Mouse (Mus musculus) neural tube, embryonic 15.5 days (tissue): ENCODE measurements around the gene Mpzl3. TPM values are rescaled to one million over a fixed set of nuclear protein-coding genes. Genes with fewer than 3 reads are reported as not detected.

Experiments
- ATAC-seq: fragments of 200-750 bp; cut with Nextera tagmentation; 2 replicates; pipeline ENCODE4 v1.8.0; 2017; ENCODE audit warnings: mild to moderate bottlenecking, moderate TSS enrichment, moderate library complexity; ENCODE audit not compliant: low FRiP score
- H3K27ac ChIP-seq: fragments of 300-500 bp; sonication (generic); replicated peaks from 2 replicates; pipeline ENCODE4 v1.5.1; 2015; ENCODE audit warnings: mild to moderate bottlenecking, inconsistent platforms
- H3K27me3 ChIP-seq: fragments of 300-500 bp; sonication (generic); replicated peaks from 2 replicates; pipeline ENCODE4 v1.6.1; 2015; ENCODE audit warnings: inconsistent platforms
- H3K36me3 ChIP-seq: fragments of 300-500 bp; sonication (generic); 2 replicates; pipeline ENCODE4 v1.6.1; 2015; ENCODE audit warnings: inconsistent platforms
- H3K4me1 ChIP-seq: fragments of 300-500 bp; sonication (generic); 2 replicates; pipeline ENCODE4 v1.6.1; 2015; ENCODE audit warnings: inconsistent platforms
- H3K4me2 ChIP-seq: fragments of 300-500 bp; sonication (generic); 2 replicates; pipeline ENCODE4 v1.6.1; 2015; ENCODE audit warnings: inconsistent platforms, mild to moderate bottlenecking, moderate library complexity
- H3K4me3 ChIP-seq: fragments of 300-500 bp; sonication (generic); replicated peaks from 2 replicates; pipeline ENCODE4 v1.5.1; 2015; ENCODE audit warnings: mild to moderate bottlenecking, inconsistent platforms
- H3K9ac ChIP-seq: fragments of 300-500 bp; sonication (generic); replicated peaks from 2 replicates; pipeline ENCODE4 v1.6.1; 2015; ENCODE audit warnings: mild to moderate bottlenecking, inconsistent platforms
- H3K9me3 ChIP-seq: fragments of 300-500 bp; sonication (generic); replicated peaks from 2 replicates; pipeline ENCODE4 v1.6.1; 2016; ENCODE audit warnings: inconsistent platforms
- WGBS: fragments of 180-500 bp; shearing (Covaris S2); methylation state at CpG from one replicate; pipeline ENCODE4 v1.1.7; 2015; ENCODE audit warnings: mixed read lengths; 5-methylcytosine and 5-hydroxymethylcytosine counted together
- polyA plus RNA-seq: library from polyadenylated mRNA; unstranded; fragments of >200 nt; fragmentation: Nextera tagmentation; extraction: Ambion mirVana; gene quantifications from 2 replicates; pipeline ENCODE4 v1.2.1, GENCODE M21; 2015

Gene Mpzl3
- polyA plus RNA-seq, 1 experiment from 2014 or later = 1.00 TPM

DNA sequence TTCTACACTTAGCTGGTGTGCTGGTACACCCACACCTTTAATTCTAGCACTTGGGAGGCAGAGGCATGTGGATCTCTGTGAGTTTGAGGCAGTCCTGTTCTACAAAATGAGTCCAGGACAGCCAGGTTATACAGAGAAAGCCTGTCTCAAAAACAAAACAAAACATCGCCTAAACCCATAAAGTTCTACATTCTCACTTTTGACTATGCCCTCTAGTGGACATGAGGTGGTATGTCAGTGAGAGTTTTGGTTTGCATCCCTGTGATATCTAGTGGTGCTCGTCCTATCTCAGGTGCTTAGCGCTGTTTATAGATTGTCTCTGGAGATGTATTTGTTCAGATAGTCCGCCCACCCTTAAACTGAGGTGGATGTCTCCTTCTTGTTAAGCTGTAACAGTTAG, 6.5 kb upstream of the Mpzl3 start:
- Histone ChIP-seq H3K27ac (no peak overlapping the region), H3K4me2 (no peak overlapping the region), H3K9ac (no peak overlapping the region), H3K4me1 (no peaks in the 10 kb centered on the region), H3K27me3 (peaks cover 41% of the 10 kb centered on the region), H3K4me3 (no peak overlapping the region), H3K9me3 (no peaks in the 10 kb centered on the region), H3K36me3 (no peaks in the 10 kb centered on the region)
- ATAC-seq = no peak
- 27% methylated on average over 4 of the region's 4 CpGs for WGBS

DNA sequence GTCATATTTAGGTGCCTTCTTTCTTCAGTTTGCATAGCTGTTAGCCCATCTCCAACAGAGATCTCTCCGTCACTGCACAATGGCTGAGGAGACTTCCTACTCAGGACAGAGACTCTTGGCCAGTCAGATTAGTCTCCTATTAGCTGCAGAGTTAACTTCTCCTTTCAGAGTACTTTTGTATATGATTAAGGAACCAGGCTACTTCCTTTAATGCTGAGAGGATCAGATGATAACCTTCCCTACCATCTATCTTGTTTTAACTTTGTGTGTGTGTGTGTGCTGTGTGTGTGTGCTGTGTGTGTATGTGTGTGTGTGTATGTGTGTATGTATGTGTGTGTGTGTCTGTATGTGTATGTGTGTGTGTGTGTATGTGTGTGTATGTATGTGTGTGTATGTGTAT, 5.3 kb upstream of the Mpzl3 start:
- no peak for ATAC-seq
- Histone ChIP-seq H3K4me3 (no peak overlapping the region), H3K9me3 (no peaks in the 10 kb centered on the region), H3K9ac (no peak overlapping the region), H3K27me3 (peaks cover 30% of the 10 kb centered on the region), H3K4me2 (no peak overlapping the region), H3K4me1 (peaks cover 4% of the 10 kb centered on the region; the same call in 1 of the 2 replicates), H3K27ac (no peak overlapping the region), H3K36me3 (no peaks in the 10 kb centered on the region)
- WGBS = 79% methylated on average over 1 of the region's 1 CpGs

DNA sequence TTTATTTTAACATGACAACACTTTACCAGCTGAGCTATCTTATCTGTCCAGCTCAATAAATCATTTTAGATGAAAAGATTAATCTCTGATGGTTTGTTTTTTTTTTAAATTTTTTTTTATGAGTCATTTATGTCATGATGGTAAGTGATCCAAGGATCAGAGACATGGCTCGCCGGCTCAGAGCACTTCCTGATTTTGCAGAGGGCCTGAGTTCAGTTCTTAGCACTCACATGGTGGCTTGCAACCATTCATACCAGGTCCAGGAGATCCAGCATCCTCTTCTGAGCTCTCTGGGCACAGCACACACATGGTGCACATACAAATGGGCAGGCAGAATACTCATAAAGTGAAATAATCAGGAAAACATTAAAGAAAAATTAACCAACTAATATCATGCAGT, 4.7 kb upstream of the Mpzl3 start:
- H3K27ac ChIP-seq = no peak overlapping the region
- WGBS = 96% methylated on average over 2 of the region's 2 CpGs
- ATAC-seq = no peak
- no peak overlapping the region for H3K4me3 ChIP-seq
- no peaks in the 10 kb centered on the region for H3K9me3 ChIP-seq
- H3K27me3 ChIP-seq = peaks cover 26% of the 10 kb centered on the region
- H3K36me3 ChIP-seq = no peaks in the 10 kb centered on the region
- no peak overlapping the region for H3K9ac ChIP-seq
- peaks cover 4% of the 10 kb centered on the region; the same call in 1 of the 2 replicates for H3K4me1 ChIP-seq
- H3K4me2 ChIP-seq = no peak overlapping the region

DNA sequence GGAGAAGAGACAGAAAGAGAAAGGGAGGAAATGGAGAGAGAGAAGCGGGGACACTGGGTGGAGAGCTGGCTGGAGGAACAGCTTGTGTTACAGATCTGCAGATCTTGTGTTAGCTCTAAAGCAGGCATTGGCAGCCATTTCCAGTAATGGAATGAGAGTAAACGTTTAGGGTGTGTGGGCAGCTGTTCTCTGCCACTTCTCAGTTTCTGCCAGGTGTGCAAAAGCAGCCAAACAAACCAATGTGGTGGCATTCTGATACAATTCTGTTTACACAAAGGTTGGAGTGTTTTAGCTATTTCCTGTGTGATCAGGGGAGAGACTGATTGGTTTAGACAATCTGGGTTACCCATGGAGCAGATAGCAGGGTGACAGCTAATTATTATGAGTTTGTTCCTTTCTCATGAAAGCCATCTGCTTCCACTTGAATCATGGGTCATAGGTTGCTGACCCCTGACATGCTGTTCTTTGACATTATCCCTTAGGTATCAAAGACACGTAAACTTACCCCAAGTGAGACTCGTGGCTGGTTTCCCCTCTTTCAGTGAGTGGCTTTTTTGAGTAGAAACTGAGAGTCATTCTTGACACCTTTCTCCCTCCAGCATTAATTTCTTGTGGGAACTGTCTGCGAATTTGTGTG, 3.4 kb downstream of the Mpzl3 start:
- no peak overlapping the region for H3K9ac ChIP-seq
- no peak overlapping the region for H3K4me2 ChIP-seq
- H3K27ac ChIP-seq = no peak overlapping the region
- no peaks in the 10 kb centered on the region for H3K9me3 ChIP-seq
- ATAC-seq = no peak
- H3K4me1 ChIP-seq = peaks cover 7% of the 10 kb centered on the region; the same call in 1 of the 2 replicates
- H3K4me3 ChIP-seq = no peak overlapping the region
- H3K36me3 ChIP-seq = no peaks in the 10 kb centered on the region
- WGBS = 53% methylated on average over 5 of the region's 5 CpGs
- H3K27me3 ChIP-seq = peaks cover 31% of the 10 kb centered on the region

DNA sequence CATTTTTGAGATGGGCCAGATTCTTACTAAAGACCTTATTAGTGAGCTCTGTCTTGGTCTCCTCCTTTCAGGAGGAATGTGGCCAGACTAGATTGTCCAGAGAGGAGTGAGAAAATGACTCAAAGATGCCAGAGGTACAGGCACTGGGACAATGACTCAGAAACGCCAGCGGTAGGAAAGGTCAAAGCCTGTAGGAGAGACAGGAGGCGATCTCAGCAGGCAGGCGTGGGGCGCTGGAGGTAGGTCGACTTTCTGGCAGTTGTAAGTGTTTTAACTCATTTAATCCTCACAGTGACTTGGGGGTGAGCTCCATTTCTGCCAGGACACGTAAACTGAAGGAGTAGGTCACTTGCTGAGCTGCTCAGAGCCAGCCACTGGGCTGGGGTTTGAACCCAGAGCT, 5.2 kb downstream of the Mpzl3 start:
- Histone ChIP-seq H3K9ac (no peak overlapping the region), H3K36me3 (no peaks in the 10 kb centered on the region), H3K27ac (no peak overlapping the region), H3K4me3 (no peak overlapping the region), H3K27me3 (peaks cover 29% of the 10 kb centered on the region), H3K4me2 (no peak overlapping the region), H3K9me3 (no peaks in the 10 kb centered on the region), H3K4me1 (peaks cover 3% of the 10 kb centered on the region; the same call in 1 of the 2 replicates)
- ATAC-seq = no peak
- 50% methylated on average over 7 of the region's 7 CpGs for WGBS

DNA sequence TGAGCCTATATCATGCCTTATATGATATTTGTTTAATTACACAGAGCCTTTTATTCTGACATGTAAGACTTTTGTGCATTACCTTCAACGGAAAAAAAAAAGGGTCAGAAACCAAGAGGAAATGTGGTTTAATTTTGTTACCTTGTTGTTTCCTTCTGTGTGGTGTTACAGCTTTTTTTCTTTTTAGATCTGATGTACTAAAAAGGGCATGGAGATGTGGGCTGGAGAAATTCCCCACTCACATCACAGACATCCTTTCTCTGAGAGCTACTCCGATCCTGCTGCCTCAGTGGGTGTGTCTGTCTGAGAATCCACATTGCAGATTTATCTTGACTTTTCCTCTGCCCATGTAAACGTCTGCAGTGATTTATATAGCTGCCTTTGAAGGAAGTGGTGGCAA, 7.7 kb downstream of the Mpzl3 start:
- Histone ChIP-seq H3K27me3 (peaks cover 20% of the 10 kb centered on the region), H3K27ac (no peak overlapping the region), H3K36me3 (no peaks in the 10 kb centered on the region), H3K4me1 (no peaks in the 10 kb centered on the region), H3K9ac (no peak overlapping the region), H3K4me2 (no peak overlapping the region), H3K4me3 (no peak overlapping the region), H3K9me3 (no peaks in the 10 kb centered on the region)
- no peak for ATAC-seq
- 71% methylated on average over 3 of the region's 3 CpGs for WGBS

DNA sequence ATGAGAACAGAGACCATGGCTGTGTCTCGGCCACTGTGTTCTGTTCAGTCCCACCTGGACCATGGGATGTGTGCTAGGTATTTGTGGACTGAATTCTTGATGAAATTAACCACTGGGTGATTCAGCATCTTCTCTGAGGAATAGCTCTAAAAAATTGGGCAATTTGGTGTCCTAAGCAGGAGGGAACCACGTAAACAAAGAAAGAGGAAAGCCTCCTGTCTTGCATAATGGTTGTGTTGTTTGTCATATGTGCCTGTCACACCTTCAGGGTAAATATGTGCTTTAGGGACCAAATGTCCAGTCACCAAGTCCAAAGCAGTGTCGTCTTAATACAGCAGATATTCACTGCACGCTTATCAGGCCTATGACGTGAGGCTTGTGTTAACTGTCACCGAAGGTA, 9.4 kb downstream of the Mpzl3 start:
- Histone ChIP-seq H3K4me3 (no peak overlapping the region), H3K9me3 (no peaks in the 10 kb centered on the region), H3K27me3 (peaks cover 8% of the 10 kb centered on the region; the same call in 1 of the 2 replicates), H3K9ac (no peak overlapping the region), H3K4me2 (no peak overlapping the region), H3K36me3 (no peaks in the 10 kb centered on the region), H3K4me1 (no peaks in the 10 kb centered on the region), H3K27ac (no peak overlapping the region)
- no peak for ATAC-seq
- 89% methylated on average over 6 of the region's 6 CpGs for WGBS

DNA sequence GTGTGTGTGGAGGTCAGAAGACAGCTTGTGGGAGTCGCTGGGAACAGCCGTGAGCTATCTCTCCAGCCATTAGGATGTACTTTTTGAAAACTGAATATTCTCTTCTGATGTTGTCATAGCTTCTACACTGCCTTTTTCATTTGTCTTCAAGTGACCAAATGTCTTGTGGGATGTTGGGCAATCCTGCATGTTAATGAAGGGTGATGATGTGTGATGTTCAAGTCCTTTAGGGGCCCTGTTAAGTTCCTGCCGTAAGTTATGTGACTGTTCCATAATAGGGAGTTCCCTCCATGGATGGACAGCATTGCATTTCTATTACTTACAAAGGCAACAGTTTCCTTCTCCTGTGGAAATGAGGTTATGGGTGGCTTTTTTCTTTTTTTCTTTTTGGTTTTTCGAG, 11.7 kb downstream of the Mpzl3 start:
- H3K9me3 ChIP-seq = no peaks in the 10 kb centered on the region
- no peaks in the 10 kb centered on the region for H3K27me3 ChIP-seq
- no peak overlapping the region for H3K4me2 ChIP-seq
- H3K27ac ChIP-seq = no peak overlapping the region
- H3K36me3 ChIP-seq = no peaks in the 10 kb centered on the region
- no peaks in the 10 kb centered on the region for H3K4me1 ChIP-seq
- no peak overlapping the region for H3K9ac ChIP-seq
- H3K4me3 ChIP-seq = no peak overlapping the region
- 92% methylated on average over 4 of the region's 4 CpGs for WGBS
- ATAC-seq = no peak

DNA sequence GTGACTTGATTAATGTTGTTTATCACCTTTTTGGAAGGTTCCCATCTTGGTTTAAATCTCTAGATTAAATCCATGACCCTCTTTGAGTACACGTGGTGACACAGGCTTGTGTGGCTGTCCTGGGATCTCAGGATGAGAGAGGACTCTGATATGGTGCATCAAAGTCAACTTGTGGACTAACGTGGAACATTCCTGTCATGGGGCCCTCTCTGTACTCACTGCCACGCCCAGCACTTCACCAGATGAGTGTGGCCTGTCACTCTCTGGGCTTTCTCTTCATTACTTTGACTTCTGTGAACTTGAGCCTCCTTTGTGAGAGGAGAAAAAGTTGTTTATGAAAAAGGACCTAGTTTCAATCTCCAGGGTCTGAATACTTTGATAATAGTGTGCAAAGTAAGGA, 16.8 kb downstream of the Mpzl3 start:
- H3K4me1 ChIP-seq = no peaks in the 10 kb centered on the region
- ATAC-seq = no peak
- no peak overlapping the region for H3K4me2 ChIP-seq
- no peaks in the 10 kb centered on the region for H3K9me3 ChIP-seq
- no peak overlapping the region for H3K9ac ChIP-seq
- WGBS = 80% methylated on average over 3 of the region's 3 CpGs
- H3K36me3 ChIP-seq = no peaks in the 10 kb centered on the region
- H3K27ac ChIP-seq = no peak overlapping the region
- H3K4me3 ChIP-seq = no peak overlapping the region
- H3K27me3 ChIP-seq = no peaks in the 10 kb centered on the region

DNA sequence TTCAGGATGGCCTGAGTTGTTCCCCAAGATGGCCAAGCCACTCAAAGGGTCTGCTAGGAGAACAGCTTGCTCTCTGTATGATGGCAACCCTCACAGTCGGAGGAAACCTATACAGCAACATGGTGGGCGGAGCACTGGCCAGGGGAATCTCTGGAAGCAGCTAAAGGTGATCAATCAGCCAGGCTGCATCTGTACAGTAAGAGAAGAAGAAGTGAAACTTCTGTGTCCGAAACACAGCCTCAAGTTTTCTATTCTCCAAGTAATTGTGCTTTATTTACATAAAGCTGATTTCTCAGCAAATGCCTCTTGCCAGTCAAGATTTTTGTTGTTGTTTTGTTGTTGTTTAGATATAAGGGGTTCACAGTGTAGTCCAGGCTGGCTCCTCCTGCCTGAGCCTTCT, 22.9 kb downstream of the Mpzl3 start:
- Histone ChIP-seq H3K4me3 (no peak overlapping the region), H3K4me2 (no peak overlapping the region), H3K9ac (no peak overlapping the region), H3K9me3 (no peaks in the 10 kb centered on the region), H3K27me3 (0 out of 2 replicates have a peak, but pooled peaks cover 7% of the 10 kb centered on the region), H3K27ac (no peak overlapping the region), H3K36me3 (no peaks in the 10 kb centered on the region), H3K4me1 (no peaks in the 10 kb centered on the region)
- no peak for ATAC-seq
- WGBS = 67% methylated on average over 3 of the region's 3 CpGs

DNA sequence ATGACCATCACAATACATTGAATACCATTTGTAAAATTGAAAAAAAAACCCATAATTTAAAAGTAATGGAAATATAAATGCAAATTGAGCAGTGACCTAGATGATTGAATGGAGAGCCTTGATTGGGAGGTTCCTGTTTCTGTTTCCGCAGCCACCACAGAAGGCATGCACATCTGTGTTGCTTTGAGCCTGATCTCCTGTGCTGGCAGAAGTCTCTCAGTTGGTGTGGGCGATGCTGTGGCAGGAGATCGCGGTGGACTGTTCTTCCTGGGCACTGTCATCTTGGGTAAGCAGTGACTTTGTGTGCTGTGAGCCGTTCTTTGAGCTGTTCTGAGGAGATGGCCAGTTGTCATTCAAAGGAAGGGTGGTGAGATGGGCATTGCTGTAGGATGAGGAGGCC, 24.0 kb downstream of the Mpzl3 start, which contains the start of gene Jaml:
Gene Jaml, plus strand, starts transcription at position 173 of the 400 bp plus-strand sequence.
- no peaks in the 10 kb centered on the region for H3K36me3 ChIP-seq
- 92% methylated on average over 5 of the region's 5 CpGs for WGBS
- no peak for ATAC-seq
- H3K27me3 ChIP-seq = 0 out of 2 replicates have a peak, but pooled peaks cover 7% of the 10 kb centered on the region
- no peak within 1 kb of the TSS for H3K9ac ChIP-seq
- H3K9me3 ChIP-seq = no peaks in the 10 kb centered on the region
- H3K4me2 ChIP-seq = no peak within 1 kb of the TSS
- no peak within 1 kb of the TSS for H3K27ac ChIP-seq
- no peak within 1 kb of the TSS for H3K4me3 ChIP-seq
- H3K4me1 ChIP-seq = no peaks in the 10 kb centered on the region

DNA sequence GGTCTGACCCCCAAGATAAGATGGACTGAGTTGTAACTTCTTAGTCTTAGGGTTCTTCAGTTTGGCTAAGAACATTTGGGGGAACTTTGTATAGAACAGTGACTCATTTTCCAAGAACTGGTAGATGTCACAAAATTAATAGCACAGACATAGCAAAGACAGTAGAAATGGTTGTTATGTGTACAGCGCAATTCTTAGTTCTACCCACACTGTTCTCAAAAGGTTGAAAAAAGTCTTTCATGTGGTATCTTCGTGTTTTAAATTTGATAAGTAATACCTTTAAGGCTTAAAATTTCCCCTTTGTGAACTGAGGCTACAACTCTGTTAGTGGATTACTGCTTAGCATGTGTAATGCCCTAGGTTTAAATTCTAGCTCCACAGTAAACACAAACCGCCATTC, 28.1 kb downstream of the Mpzl3 start:
- Histone ChIP-seq H3K27ac (no peak overlapping the region), H3K4me1 (no peaks in the 10 kb centered on the region), H3K4me3 (no peak overlapping the region), H3K36me3 (no peaks in the 10 kb centered on the region), H3K4me2 (no peak overlapping the region), H3K27me3 (0 out of 2 replicates have a peak, but pooled peaks cover 3% of the 10 kb centered on the region), H3K9me3 (no peaks in the 10 kb centered on the region), H3K9ac (no peak overlapping the region)
- ATAC-seq = no peak
- 87% methylated on average over 3 of the region's 3 CpGs for WGBS
